Mouse (Mus musculus) ES-E14 (cell line): Measurements from ENCODE around the gene Cyp17a1.

ENCODE experiments used
- CHD2 ChIP-seq: IDR thresholded peaks from 2 replicates; pipeline ENCODE4 v1.6.1; 2014; ENCODE audit warnings: mild to moderate bottlenecking, low read depth, low read length, inconsistent platforms
- MAFK ChIP-seq: IDR thresholded peaks from 2 replicates; pipeline ENCODE4 v1.6.1; 2014; ENCODE audit warnings: mild to moderate bottlenecking, low read depth, low read length, inconsistent platforms; ENCODE audit not compliant: insufficient read depth
- ZC3H11A ChIP-seq: IDR thresholded peaks from 2 replicates; pipeline ENCODE4 v1.6.1; 2012; ENCODE audit warnings: low read depth, mild to moderate bottlenecking, inconsistent platforms, low read length, borderline replicate concordance
- ZNF384 ChIP-seq: IDR thresholded peaks from 2 replicates; pipeline ENCODE4 v1.6.1; 2012; ENCODE audit warnings: low read depth, low read length, inconsistent platforms

DNA sequence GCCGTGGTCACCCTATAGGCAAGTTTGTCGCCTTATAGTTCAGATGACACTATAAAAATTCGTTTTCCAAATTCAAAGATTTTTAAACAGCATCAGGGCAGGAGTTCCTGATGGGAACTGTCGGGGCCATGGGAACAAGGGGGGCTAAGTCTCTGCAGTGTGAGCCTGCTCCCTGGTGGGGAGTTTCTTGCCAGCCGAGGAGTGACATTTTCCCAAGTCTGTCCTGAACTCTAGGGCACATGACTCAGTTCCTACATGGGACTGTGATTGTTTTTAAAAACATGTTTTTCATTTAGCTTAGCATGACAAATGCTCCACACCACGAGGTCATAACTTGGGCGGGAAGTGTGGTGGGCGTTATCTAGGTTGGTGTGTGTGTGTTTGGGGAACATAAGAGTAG, 25.1 kb downstream of the Cyp17a1 start:
- TF ChIP-seq CHD2, result no peak
- TF ChIP-seq ZC3H11A, result no peak
- TF ChIP-seq ZNF384, result no peak
- TF ChIP-seq MAFK, result no peak
